21 mouse cellular contexts compared by ENCODE assay signal in genomic region chr5:124077241-124077640, GRCm38 (mm10). TPM values are rescaled to one million over a fixed set of nuclear protein-coding genes. Genes with fewer than 3 reads are reported as not detected.
DNase-seq lines count a peak whose midpoint lies in the region; ATAC-seq and TF ChIP-seq lines count a peak whose summit lies in the region.
"Had no signal": no experiment of that assay in that cellular context is flagged by ENCODE, and none has a peak within 500 bp of the region (broad histone marks: within the 10 kb centered on the region; RNA-seq: fewer than 3 reads in every experiment).

No protein-coding gene starts in this region.

- no peak overlapping the region for H3K27ac ChIP-seq in forebrain, postnatal 0 days (ENCODE audit: low read depth, low read length)
- H3K27ac ChIP-seq in forebrain, embryonic 16.5 days (ENCODE audit: low read length), result no peak overlapping the region
- no peak overlapping the region for H3K27ac ChIP-seq in midbrain, embryonic 11.5 days (ENCODE audit: low read depth, low read length)
- H3K27ac ChIP-seq in midbrain, embryonic 14.5 days (replicated peaks; ENCODE audit: low read depth, low read length), result no peak overlapping the region
- 0 out of 2 replicates have a peak overlapping the region, but pooled peaks have one; percentile 67 for H3K27ac ChIP-seq in stomach, embryonic 15.5 days
- H3K27ac ChIP-seq in limb, embryonic 10.5 days, result no peak overlapping the region
- H3K27ac ChIP-seq: heart, embryonic 13.5 days; left cerebral cortex, adult 2 months; midbrain, embryonic 12.5 days had no signal

- H3K9me3 ChIP-seq in forebrain, postnatal 0 days (ENCODE audit: low read length), result no peaks in the 10 kb centered on the region
- no peaks in the 10 kb centered on the region for H3K9me3 ChIP-seq in forebrain, embryonic 16.5 days (ENCODE audit: control insufficient read depth, low read length)
- H3K9me3 ChIP-seq in midbrain, embryonic 11.5 days (ENCODE audit: control insufficient read depth, low read length), result no peaks in the 10 kb centered on the region
- H3K9me3 ChIP-seq in midbrain, embryonic 14.5 days (ENCODE audit: control insufficient read depth, low read length), result no peaks in the 10 kb centered on the region
- no peaks in the 10 kb centered on the region for H3K9me3 ChIP-seq in stomach, embryonic 15.5 days
- H3K9me3 ChIP-seq in limb, embryonic 10.5 days (replicated peaks), result no peaks in the 10 kb centered on the region
- H3K9me3 ChIP-seq: embryonic facial prominence, embryonic 13.5 days; heart, embryonic 13.5 days; liver, embryonic 13.5 days; midbrain, embryonic 12.5 days; neural tube, embryonic 13.5 days had no signal

- no peaks in the 10 kb centered on the region for H3K27me3 ChIP-seq in forebrain, postnatal 0 days (ENCODE audit: insufficient read depth, low read length)
- H3K27me3 ChIP-seq in forebrain, embryonic 16.5 days (replicated peaks; ENCODE audit: control insufficient read depth, insufficient read depth, low read length), result no peaks in the 10 kb centered on the region
- H3K27me3 ChIP-seq in midbrain, embryonic 11.5 days (ENCODE audit: control insufficient read depth, insufficient read depth, low read length), result no peaks in the 10 kb centered on the region
- no peaks in the 10 kb centered on the region for H3K27me3 ChIP-seq in midbrain, embryonic 14.5 days (ENCODE audit: control insufficient read depth, insufficient read depth, low read length)
- no peaks in the 10 kb centered on the region for H3K27me3 ChIP-seq in stomach, embryonic 15.5 days (replicated peaks)
- H3K27me3 ChIP-seq in limb, embryonic 10.5 days (ENCODE audit: low read depth, poor library complexity, severe bottlenecking), result no peaks in the 10 kb centered on the region
- H3K27me3 ChIP-seq: embryonic facial prominence, embryonic 13.5 days; liver, embryonic 13.5 days; midbrain, embryonic 12.5 days had no signal

- ATAC-seq in forebrain, postnatal 0 days, result no peak
- no peak for ATAC-seq in forebrain, embryonic 16.5 days
- ATAC-seq in midbrain, embryonic 11.5 days (ENCODE audit: low FRiP score), result no peak
- ATAC-seq in midbrain, embryonic 14.5 days (ENCODE audit: low FRiP score, low TSS enrichment), result no peak
- no peak for ATAC-seq in stomach, embryonic 15.5 days (ENCODE audit: insufficient read depth, low FRiP score, low read depth)
- ATAC-seq: inflammation-experienced regulatory T-cells, adult 6 months had no signal

- TF ChIP-seq CTCF in forebrain, postnatal 0 days (IDR thresholded peaks at IDR 0.05; ENCODE audit: low read depth), result no peak

- H3K36me3 ChIP-seq in forebrain, postnatal 0 days (ENCODE audit: insufficient read depth), result no peaks in the 10 kb centered on the region; the same call in 1 of the 2 replicates
- H3K36me3 ChIP-seq in forebrain, embryonic 16.5 days (ENCODE audit: control insufficient read depth, insufficient read depth), result no peaks in the 10 kb centered on the region
- H3K36me3 ChIP-seq in midbrain, embryonic 11.5 days (ENCODE audit: control insufficient read depth, insufficient read depth, low read length), result no peaks in the 10 kb centered on the region
- H3K36me3 ChIP-seq in midbrain, embryonic 14.5 days (ENCODE audit: control insufficient read depth, insufficient read depth, low read length), result no peaks in the 10 kb centered on the region
- H3K36me3 ChIP-seq in stomach, embryonic 15.5 days, result no peaks in the 10 kb centered on the region
- no peaks in the 10 kb centered on the region for H3K36me3 ChIP-seq in limb, embryonic 10.5 days
- H3K36me3 ChIP-seq: embryonic facial prominence, embryonic 13.5 days; heart, embryonic 13.5 days; liver, embryonic 13.5 days; midbrain, embryonic 12.5 days; neural tube, embryonic 13.5 days had no signal

- 0 out of 2 replicates have a peak overlapping the region, but pooled peaks have one; percentile 6 for H3K4me2 ChIP-seq in forebrain, postnatal 0 days (ENCODE audit: low read depth)
- H3K4me2 ChIP-seq in forebrain, embryonic 16.5 days (ENCODE audit: low read length), result no peak overlapping the region
- H3K4me2 ChIP-seq in midbrain, embryonic 11.5 days, result no peak overlapping the region
- no peak overlapping the region for H3K4me2 ChIP-seq in midbrain, embryonic 14.5 days (ENCODE audit: low read length)
- H3K4me2 ChIP-seq in stomach, embryonic 15.5 days, result no peak overlapping the region
- H3K4me2 ChIP-seq: embryonic facial prominence, embryonic 13.5 days; heart, embryonic 13.5 days; liver, embryonic 13.5 days; lung, embryonic 14.5 days; midbrain, embryonic 12.5 days; neural tube, embryonic 13.5 days had no signal

- H3K4me1 ChIP-seq in forebrain, postnatal 0 days (ENCODE audit: insufficient read depth), result peaks cover 9% of the 10 kb centered on the region; the same call in 1 of the 2 replicates
- peaks cover 31% of the 10 kb centered on the region for H3K4me1 ChIP-seq in forebrain, embryonic 16.5 days (replicated peaks; ENCODE audit: control insufficient read depth, insufficient read depth, low read length)
- H3K4me1 ChIP-seq in midbrain, embryonic 11.5 days (ENCODE audit: control insufficient read depth, insufficient read depth, low read length), result peaks cover 4% of the 10 kb centered on the region; the same call in 1 of the 2 replicates
- peaks cover 10% of the 10 kb centered on the region; the same call in 1 of the 2 replicates for H3K4me1 ChIP-seq in midbrain, embryonic 14.5 days (ENCODE audit: control insufficient read depth, insufficient read depth, low read length)
- H3K4me1 ChIP-seq in stomach, embryonic 15.5 days, result peaks cover 29% of the 10 kb centered on the region
- H3K4me1 ChIP-seq in limb, embryonic 10.5 days, result peaks cover 52% of the 10 kb centered on the region

- DNase-seq in forebrain, postnatal 0 days, result no peak
- peak; percentile 35 for DNase-seq in midbrain, embryonic 11.5 days (ENCODE audit: low spot score, missing footprints)
- no peak for DNase-seq in midbrain, embryonic 14.5 days
- DNase-seq in thymus, postnatal 36 days, result peak; percentile 33 to 56
- no peak for DNase-seq in limb, embryonic 10.5 days (ENCODE audit: low spot score)
- no peak for DNase-seq in right cerebral cortex, adult 2 months (ENCODE audit: low spot score in 2 of 2)
- DNase-seq: adrenal gland, adult 8-10 months; kidney, postnatal 4 days; layer of hippocampus, adult 9-11 months; liver, embryonic 13.5 days; lung, embryonic 14.5 days; lung, postnatal 36 days; right cerebral cortex, adult 18-20 months had no signal

- no peak overlapping the region for H3K4me3 ChIP-seq in forebrain, postnatal 0 days (ENCODE audit: low read depth, low read length)
- H3K4me3 ChIP-seq in forebrain, embryonic 16.5 days (replicated peaks; ENCODE audit: low read length), result no peak overlapping the region
- no peak overlapping the region for H3K4me3 ChIP-seq in midbrain, embryonic 11.5 days (ENCODE audit: low read depth, low read length)
- no peak overlapping the region for H3K4me3 ChIP-seq in midbrain, embryonic 14.5 days (replicated peaks; ENCODE audit: low read depth, low read length)
- H3K4me3 ChIP-seq in stomach, embryonic 15.5 days (replicated peaks), result no peak overlapping the region
- H3K4me3 ChIP-seq in limb, embryonic 10.5 days, result no peak overlapping the region
- H3K4me3 ChIP-seq: embryonic facial prominence, embryonic 13.5 days; heart, embryonic 13.5 days; left cerebral cortex, adult 2 months; liver, embryonic 13.5 days; midbrain, embryonic 12.5 days; neural tube, embryonic 13.5 days had no signal

- 81% methylated on average over 13 of the region's 13 CpGs for WGBS in forebrain, postnatal 0 days
- WGBS in forebrain, embryonic 16.5 days, result 88% methylated on average over 13 of the region's 13 CpGs
- WGBS in midbrain, embryonic 11.5 days, result 80% methylated on average over 13 of the region's 13 CpGs
- WGBS in midbrain, embryonic 14.5 days, result 84% methylated on average over 13 of the region's 13 CpGs
- WGBS in stomach, embryonic 15.5 days, result 87% methylated on average over 13 of the region's 13 CpGs
- WGBS in limb, embryonic 10.5 days, result 78% methylated on average over 13 of the region's 13 CpGs

- no peak overlapping the region for H3K9ac ChIP-seq in forebrain, postnatal 0 days
- no peak overlapping the region for H3K9ac ChIP-seq in forebrain, embryonic 16.5 days (replicated peaks; ENCODE audit: low read depth, low read length)
- no peak overlapping the region for H3K9ac ChIP-seq in midbrain, embryonic 11.5 days (ENCODE audit: low read length)
- H3K9ac ChIP-seq in midbrain, embryonic 14.5 days (replicated peaks; ENCODE audit: low read length), result no peak overlapping the region
- H3K9ac ChIP-seq in stomach, embryonic 15.5 days, result no peak overlapping the region
- H3K9ac ChIP-seq: embryonic facial prominence, embryonic 13.5 days; heart, embryonic 13.5 days; lung, embryonic 14.5 days; midbrain, embryonic 12.5 days; neural tube, embryonic 13.5 days had no signal

RNA-seq across cellular contexts. Expression of gene Abcb9, which starts 18.4 kb away (rescaled TPM):
- total RNA-seq in forebrain, postnatal 0 days (2014; rRNA removed), result 24.9 and 25.0 TPM in 2 replicates
- polyA plus RNA-seq in forebrain, postnatal 0 days (2015; fragmentation: Nextera tagmentation; extraction: Ambion mirVana), result 13.9 and 19.7 TPM in 2 replicates
- polyA plus RNA-seq in forebrain, embryonic 16.5 days (2015; fragmentation: Nextera tagmentation; extraction: Ambion mirVana), result 11.3 and 13.4 TPM in 2 replicates
- polyA plus RNA-seq in midbrain, embryonic 11.5 days (2014; fragmentation: Nextera tagmentation; extraction: Ambion mirVana), result 0.62 and 0.71 TPM in 2 replicates
- 10.9 and 11.6 TPM in 2 replicates for polyA plus RNA-seq in midbrain, embryonic 14.5 days (2014; fragmentation: Nextera tagmentation; extraction: Ambion mirVana)
- 3.4 TPM in 2 replicates for polyA plus RNA-seq in stomach, embryonic 15.5 days (2015; fragmentation: Nextera tagmentation; extraction: Ambion mirVana)
- 0.13 and 0.55 TPM in 2 replicates for polyA plus RNA-seq in limb, embryonic 10.5 days (2016; fragmentation: Nextera tagmentation; extraction: Ambion mirVana)

RNA-seq across cellular contexts. Expression of gene Ogfod2, which starts 34.9 kb away (rescaled TPM):
- 56.0 and 58.3 TPM in 2 replicates for total RNA-seq in forebrain, postnatal 0 days (2014; rRNA removed)
- 40.7 and 44.2 TPM in 2 replicates for polyA plus RNA-seq in forebrain, postnatal 0 days (2015; fragmentation: Nextera tagmentation; extraction: Ambion mirVana)
- polyA plus RNA-seq in forebrain, embryonic 16.5 days (2015; fragmentation: Nextera tagmentation; extraction: Ambion mirVana), result 37.4 and 38.6 TPM in 2 replicates
- 10.4 and 11.4 TPM in 2 replicates for polyA plus RNA-seq in midbrain, embryonic 11.5 days (2014; fragmentation: Nextera tagmentation; extraction: Ambion mirVana)
- 19.7 and 20.7 TPM in 2 replicates for polyA plus RNA-seq in midbrain, embryonic 14.5 days (2014; fragmentation: Nextera tagmentation; extraction: Ambion mirVana)
- 24.2 and 25.7 TPM in 2 replicates for polyA plus RNA-seq in stomach, embryonic 15.5 days (2015; fragmentation: Nextera tagmentation; extraction: Ambion mirVana)
- 13.2 and 16.2 TPM in 2 replicates for polyA plus RNA-seq in limb, embryonic 10.5 days (2016; fragmentation: Nextera tagmentation; extraction: Ambion mirVana)

RNA-seq across cellular contexts. Expression of gene Arl6ip4, which starts 38.6 kb away (rescaled TPM):
- total RNA-seq in forebrain, postnatal 0 days (2014; rRNA removed), result 36.0 and 41.9 TPM in 2 replicates
- 95.6 and 98.3 TPM in 2 replicates for polyA plus RNA-seq in forebrain, postnatal 0 days (2015; fragmentation: Nextera tagmentation; extraction: Ambion mirVana)
- 66.1 and 71.0 TPM in 2 replicates for polyA plus RNA-seq in forebrain, embryonic 16.5 days (2015; fragmentation: Nextera tagmentation; extraction: Ambion mirVana)
- 89.3 and 95.5 TPM in 2 replicates for polyA plus RNA-seq in midbrain, embryonic 11.5 days (2014; fragmentation: Nextera tagmentation; extraction: Ambion mirVana)
- 65.2 and 72.3 TPM in 2 replicates for polyA plus RNA-seq in midbrain, embryonic 14.5 days (2014; fragmentation: Nextera tagmentation; extraction: Ambion mirVana)
- 101 and 102 TPM in 2 replicates for polyA plus RNA-seq in stomach, embryonic 15.5 days (2015; fragmentation: Nextera tagmentation; extraction: Ambion mirVana)
- 139 and 150 TPM in 2 replicates for polyA plus RNA-seq in limb, embryonic 10.5 days (2016; fragmentation: Nextera tagmentation; extraction: Ambion mirVana)

RNA-seq across cellular contexts. Expression of gene Vps37b, which starts 45.2 kb away (rescaled TPM):
- 62.0 and 62.2 TPM in 2 replicates for total RNA-seq in forebrain, postnatal 0 days (2014; rRNA removed)
- polyA plus RNA-seq in forebrain, postnatal 0 days (2015; fragmentation: Nextera tagmentation; extraction: Ambion mirVana), result 76.5 and 90.8 TPM in 2 replicates
- polyA plus RNA-seq in forebrain, embryonic 16.5 days (2015; fragmentation: Nextera tagmentation; extraction: Ambion mirVana), result 104 and 112 TPM in 2 replicates
- 45.5 and 50.7 TPM in 2 replicates for polyA plus RNA-seq in midbrain, embryonic 11.5 days (2014; fragmentation: Nextera tagmentation; extraction: Ambion mirVana)
- 58.0 and 72.4 TPM in 2 replicates for polyA plus RNA-seq in midbrain, embryonic 14.5 days (2014; fragmentation: Nextera tagmentation; extraction: Ambion mirVana)
- polyA plus RNA-seq in stomach, embryonic 15.5 days (2015; fragmentation: Nextera tagmentation; extraction: Ambion mirVana), result 36.2 and 37.1 TPM in 2 replicates
- 40.5 and 42.6 TPM in 2 replicates for polyA plus RNA-seq in limb, embryonic 10.5 days (2016; fragmentation: Nextera tagmentation; extraction: Ambion mirVana)

Comparison
In these comparisons a context has a peak if more than half of its experiments do, and no peak if none do; other contexts are left out.
1. DNase-seq: peak in midbrain, embryonic 11.5 days (single experiment) and thymus, postnatal 36 days (2 of 2); none in forebrain, postnatal 0 days (single experiment), midbrain, embryonic 14.5 days (single experiment), limb, embryonic 10.5 days (single experiment) and right cerebral cortex, adult 2 months (0 of 2).